Mouse (Mus musculus) embryonic facial prominence, embryonic 14.5 days (tissue): ENCODE data around the gene Gm26602. TPM values are rescaled to one million over a fixed set of nuclear protein-coding genes. Genes with fewer than 3 reads are reported as not detected.

Source experiments
- ATAC-seq: fragments of 200-750 bp; cut with Nextera tagmentation; 2 replicates; pipeline ENCODE4 v1.8.0; 2017; ENCODE audit warnings: low read depth, moderate number of reproducible peaks, moderate TSS enrichment
- DNase-seq: peaks from one replicate; pipeline ENCODE4 v3.0.0-alpha.2; 2015; ENCODE audit warnings: low spot score
- H3K27ac ChIP-seq: fragments of 300-500 bp; sonication (generic); replicated peaks from 2 replicates; pipeline ENCODE4 v1.5.1; 2014; ENCODE audit warnings: low read depth, mild to moderate bottlenecking, low read length, moderate library complexity
- H3K27me3 ChIP-seq: fragments of 300-500 bp; sonication (generic); replicated peaks from 2 replicates; pipeline ENCODE4 v1.6.1; 2014; ENCODE audit warnings: low read length; ENCODE audit not compliant: control insufficient read depth, insufficient read depth
- H3K36me3 ChIP-seq: fragments of 300-500 bp; sonication (generic); 2 replicates; pipeline ENCODE4 v1.6.1; 2014; ENCODE audit warnings: low read length, mixed read lengths; ENCODE audit not compliant: control insufficient read depth, insufficient read depth
- H3K4me1 ChIP-seq: fragments of 300-500 bp; sonication (generic); 2 replicates; pipeline ENCODE4 v1.6.1; 2014; ENCODE audit warnings: antibody characterized with exemption, low read length; ENCODE audit not compliant: control insufficient read depth, insufficient read depth
- H3K4me2 ChIP-seq: fragments of 300-500 bp; sonication (generic); 2 replicates; pipeline ENCODE4 v1.6.1; 2014; ENCODE audit warnings: low read depth, mild to moderate bottlenecking, low read length, moderate library complexity, mixed read lengths
- H3K4me3 ChIP-seq: fragments of 300-500 bp; sonication (generic); 2 replicates; pipeline ENCODE4 v1.5.1; 2014; ENCODE audit warnings: low read depth, mild to moderate bottlenecking, low read length
- H3K9ac ChIP-seq: fragments of 300-500 bp; sonication (generic); 2 replicates; pipeline ENCODE4 v1.6.1; 2014; ENCODE audit warnings: low read depth, mild to moderate bottlenecking, low read length, moderate library complexity, mixed read lengths
- H3K9me3 ChIP-seq: fragments of 300-500 bp; sonication (generic); 2 replicates; pipeline ENCODE4 v1.6.1; 2016; ENCODE audit warnings: low read length; ENCODE audit not compliant: control insufficient read depth
- WGBS: fragments of 180-500 bp; shearing (Covaris S2); extraction: QIAGEN DNeasy Blood & Tissue Kit; methylation state at CpG from one replicate; pipeline ENCODE4 v1.1.7; 2014; 5-methylcytosine and 5-hydroxymethylcytosine counted together
- polyA plus RNA-seq: library from polyadenylated mRNA; unstranded; fragments of >200 nt; fragmentation: Nextera tagmentation; extraction: Ambion mirVana; gene quantifications from 2 replicates; pipeline ENCODE4 v1.2.1, GENCODE M21; 2014

The Gm26602 gene
- 4.1 and 6.7 TPM in 2 replicates for polyA plus RNA-seq

GRCm38 (mm10) chr10:79910556-79910955 lies at the start of gene Gm26602:
Gene Gm26602 (plus strand): TSS chr10:79910856.
- no peak within 1 kb of the TSS for H3K4me2 ChIP-seq
- H3K9ac ChIP-seq: no peak within 1 kb of the TSS
- H3K27ac ChIP-seq: peak within 1 kb of the TSS; percentile 98; the same call in 1 of the 2 replicates
- no peaks in the 10 kb centered on the region for H3K9me3 ChIP-seq
- ATAC-seq (no peak), DNase-seq (no peak)
- WGBS: 92% methylated on average over 4 of the region's 4 CpGs
- H3K27me3 ChIP-seq: no peaks in the 10 kb centered on the region
- peaks cover 1% of the 10 kb centered on the region for H3K4me1 ChIP-seq
- H3K4me3 ChIP-seq: no peak within 1 kb of the TSS
- peaks cover 39% of the 10 kb centered on the region for H3K36me3 ChIP-seq

DNA sequence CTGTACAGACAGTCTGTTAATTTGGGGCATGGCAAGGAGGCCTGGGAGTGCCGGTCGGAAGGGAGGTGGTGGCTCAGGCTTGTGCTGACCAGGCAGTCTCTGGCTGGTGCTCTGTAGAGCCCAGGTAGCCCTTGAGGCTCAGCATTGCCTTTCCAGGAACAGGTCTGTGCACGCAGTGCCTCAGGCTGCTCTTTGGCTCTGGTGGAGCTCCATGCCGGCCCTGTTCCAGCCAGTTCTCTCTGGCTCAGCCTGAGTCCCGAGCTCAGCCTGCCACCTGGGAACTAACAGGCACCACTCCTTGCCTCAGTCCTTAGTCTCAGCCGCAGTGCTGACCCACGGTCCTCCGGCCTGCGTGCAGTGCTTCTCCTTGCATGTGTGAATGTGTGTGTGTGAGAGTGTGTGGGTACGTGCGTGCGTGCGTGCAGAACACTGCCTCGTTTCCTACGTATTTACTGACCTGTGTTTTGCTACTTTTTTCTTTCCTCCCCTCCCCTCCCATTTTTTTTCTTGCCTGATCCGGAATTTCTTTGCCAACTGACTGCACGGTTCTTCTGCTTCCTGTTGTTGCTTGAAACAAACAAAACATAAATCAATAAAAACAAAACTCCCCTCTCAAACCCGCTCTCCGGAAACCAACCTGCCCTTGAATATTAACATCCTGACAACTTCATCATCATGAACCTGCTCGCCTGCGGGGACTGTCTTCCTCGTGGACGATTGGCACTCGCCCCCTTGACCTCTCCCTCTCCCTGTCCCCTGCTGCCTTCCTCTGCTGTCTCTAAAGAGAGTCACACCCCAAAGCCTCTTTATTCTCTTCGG lies 49.2 kb upstream of the Gm26602 start:
- Histone ChIP-seq H3K27ac (no peak overlapping the region), H3K27me3 (no peaks in the 10 kb centered on the region), H3K36me3 (peaks cover 98% of the 10 kb centered on the region), H3K4me3 (no peak overlapping the region), H3K9me3 (no peaks in the 10 kb centered on the region), H3K4me1 (peaks cover 24% of the 10 kb centered on the region), H3K9ac (no peak overlapping the region), H3K4me2 (no peak overlapping the region)
- ATAC-seq (no peak), DNase-seq (no peak)
- WGBS: 72% methylated on average over 25 of the region's 25 CpGs

DNA sequence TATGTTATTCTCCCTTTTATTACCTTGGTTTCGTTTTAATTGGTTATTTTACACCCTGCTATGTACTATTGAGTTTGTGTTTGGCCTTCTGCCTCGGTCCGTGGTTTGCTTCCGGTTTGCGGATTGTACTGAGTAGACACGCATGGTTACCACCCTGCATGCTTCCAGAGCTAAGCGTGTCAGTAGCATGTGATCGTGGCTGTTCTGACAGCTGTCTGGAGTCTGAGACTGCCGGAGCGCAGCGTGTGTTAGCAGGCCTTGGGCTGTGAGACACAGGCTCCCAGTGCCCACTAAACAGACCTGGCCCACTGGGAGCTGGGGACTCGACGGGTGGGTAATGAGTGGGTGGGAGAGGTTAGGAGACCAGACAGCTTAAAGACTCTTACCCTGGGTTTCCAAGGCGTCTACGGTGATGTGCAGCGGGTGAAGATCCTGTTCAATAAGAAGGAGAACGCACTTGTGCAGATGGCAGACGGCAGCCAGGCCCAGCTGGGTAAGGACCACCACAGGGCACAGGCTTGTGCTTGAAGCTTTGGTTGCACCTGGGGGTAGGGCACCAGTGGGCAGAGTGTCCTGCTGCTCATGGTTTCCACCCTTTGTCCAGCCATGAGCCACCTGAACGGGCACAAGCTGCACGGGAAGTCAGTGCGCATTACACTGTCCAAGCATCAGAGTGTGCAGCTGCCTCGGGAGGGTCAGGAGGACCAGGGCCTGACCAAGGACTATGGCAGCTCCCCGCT lies 48.4 kb upstream of the Gm26602 start:
- ATAC-seq: no peak
- Histone ChIP-seq H3K9ac (no peak overlapping the region), H3K4me2 (no peak overlapping the region), H3K4me1 (peaks cover 16% of the 10 kb centered on the region), H3K9me3 (no peaks in the 10 kb centered on the region), H3K27me3 (no peaks in the 10 kb centered on the region), H3K27ac (no peak overlapping the region), H3K4me3 (no peak overlapping the region), H3K36me3 (peaks cover 98% of the 10 kb centered on the region)
- no peak for DNase-seq
- WGBS: 81% methylated on average over 23 of the region's 23 CpGs

- no peak overlapping the region for H3K9ac ChIP-seq
- 68% methylated on average over 10 of the region's 10 CpGs for WGBS
- no peaks in the 10 kb centered on the region for H3K27me3 ChIP-seq
- H3K9me3 ChIP-seq: no peaks in the 10 kb centered on the region
- ATAC-seq: no peak
- no peak for DNase-seq
- H3K4me3 ChIP-seq: no peak overlapping the region
- peaks cover 94% of the 10 kb centered on the region for H3K36me3 ChIP-seq
- no peak overlapping the region for H3K4me2 ChIP-seq
- H3K27ac ChIP-seq: no peak overlapping the region
- peaks cover 9% of the 10 kb centered on the region for H3K4me1 ChIP-seq
Measured at GRCm38 (mm10) chr10:79862925-79863324, 47.7 kb upstream of the Gm26602 start.

DNA sequence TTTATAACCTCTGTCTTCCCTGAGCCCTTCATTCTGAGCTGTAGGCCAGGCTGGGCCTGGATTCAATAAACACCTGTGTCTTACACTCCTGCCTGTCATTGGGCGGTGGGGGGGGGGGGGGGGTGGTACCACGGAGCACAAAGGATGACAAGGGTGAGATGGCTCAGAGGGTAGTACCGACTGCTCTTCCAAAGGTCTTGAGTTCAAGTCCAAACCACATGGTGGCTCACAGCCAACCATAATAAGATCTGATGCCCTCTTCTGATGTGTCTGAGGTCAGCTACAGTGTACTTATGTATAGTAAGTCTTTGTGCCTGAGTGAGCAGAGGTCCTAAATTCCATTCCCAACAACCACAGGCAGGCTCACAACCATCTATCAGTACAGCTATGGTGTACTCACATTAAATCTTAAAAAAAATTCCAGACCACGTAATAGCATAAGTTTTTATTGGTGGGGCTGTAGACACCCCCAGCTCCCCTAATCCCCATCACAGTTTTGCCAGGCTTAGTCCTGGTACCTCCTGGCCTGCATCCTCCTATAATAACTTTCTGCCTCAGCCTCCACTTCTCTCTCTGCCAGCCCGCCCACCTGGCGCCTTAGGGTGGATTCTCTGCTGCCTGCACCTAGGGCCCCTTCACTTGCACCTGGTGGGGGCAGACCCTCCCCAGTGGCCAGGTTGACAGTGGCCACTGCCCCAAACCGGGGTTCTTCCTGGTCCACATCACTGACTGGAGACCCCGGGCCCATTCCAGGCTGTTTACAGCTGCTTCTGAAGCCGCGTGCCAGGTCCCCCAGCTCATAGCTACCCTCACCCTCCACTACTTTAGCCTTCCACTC lies 46.1 kb upstream of the Gm26602 start:
- peaks cover 78% of the 10 kb centered on the region for H3K36me3 ChIP-seq
- no peaks in the 10 kb centered on the region for H3K9me3 ChIP-seq
- 41% methylated on average over 10 of the region's 10 CpGs for WGBS
- DNase-seq (no peak), ATAC-seq (peak; percentile 10; the same call in 1 of the 2 replicates)
- no peak overlapping the region for H3K9ac ChIP-seq
- no peaks in the 10 kb centered on the region for H3K4me1 ChIP-seq
- no peak overlapping the region for H3K4me3 ChIP-seq
- H3K27me3 ChIP-seq: no peaks in the 10 kb centered on the region
- H3K4me2 ChIP-seq: no peak overlapping the region
- no peak overlapping the region; the same call in 1 of the 2 replicates for H3K27ac ChIP-seq

- no peak overlapping the region for H3K4me3 ChIP-seq
- no peak for DNase-seq
- no peak overlapping the region for H3K4me2 ChIP-seq
- H3K27me3 ChIP-seq: no peaks in the 10 kb centered on the region
- 66% methylated on average over 10 of the region's 12 CpGs for WGBS
- H3K27ac ChIP-seq: no peak overlapping the region
- no peaks in the 10 kb centered on the region for H3K9me3 ChIP-seq
- H3K4me1 ChIP-seq: no peaks in the 10 kb centered on the region
- H3K9ac ChIP-seq: no peak overlapping the region
- H3K36me3 ChIP-seq: peaks cover 75% of the 10 kb centered on the region
- ATAC-seq: peak; percentile 10; the same call in 1 of the 2 replicates
Measured at GRCm38 (mm10) chr10:79865189-79865601, 45.5 kb upstream of the Gm26602 start.

DNA sequence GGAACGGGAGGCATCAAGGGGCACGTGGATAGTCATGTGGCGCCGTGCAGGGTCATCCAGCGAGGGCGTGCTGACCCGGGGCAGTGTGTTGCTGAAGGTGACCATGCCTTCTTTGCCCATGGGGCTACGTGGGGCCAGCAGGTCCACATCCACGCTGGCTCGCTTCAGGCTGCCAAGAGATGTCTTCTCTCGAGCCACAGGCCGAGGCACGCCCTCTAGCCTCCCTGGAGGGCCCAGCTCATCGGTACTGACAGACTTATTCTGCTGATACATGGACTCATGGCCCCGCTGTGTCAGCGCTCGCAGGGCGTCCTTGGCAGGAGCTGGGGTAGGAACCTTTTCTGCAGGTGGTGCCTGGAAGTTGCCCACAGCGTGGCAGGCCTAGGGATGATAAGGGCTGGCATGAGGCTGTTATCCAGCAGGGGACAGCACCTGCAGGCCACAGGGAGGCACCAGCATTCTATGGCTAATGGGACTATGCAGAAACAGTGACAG lies 44.8 kb upstream of the Gm26602 start:
- no peak overlapping the region for H3K27ac ChIP-seq

GRCm38 (mm10) chr10:79866601-79867000 lies 44.1 kb upstream of the Gm26602 start:
- WGBS: 74% methylated on average over 11 of the region's 11 CpGs
- H3K9ac ChIP-seq: no peak overlapping the region
- ATAC-seq: no peak
- H3K27ac ChIP-seq: no peak overlapping the region
- no peak overlapping the region for H3K4me3 ChIP-seq
- DNase-seq: no peak
- H3K9me3 ChIP-seq: no peaks in the 10 kb centered on the region
- peaks cover 74% of the 10 kb centered on the region for H3K36me3 ChIP-seq
- no peaks in the 10 kb centered on the region for H3K4me1 ChIP-seq
- no peak overlapping the region for H3K4me2 ChIP-seq
- H3K27me3 ChIP-seq: no peaks in the 10 kb centered on the region

More for the DNA sequence above, 44.8 kb upstream of the Gm26602 start:
- ATAC-seq: no peak
- Histone ChIP-seq H3K9ac (no peak overlapping the region), H3K27me3 (no peaks in the 10 kb centered on the region), H3K4me2 (no peak overlapping the region), H3K36me3 (peaks cover 74% of the 10 kb centered on the region), H3K4me1 (no peaks in the 10 kb centered on the region), H3K9me3 (no peaks in the 10 kb centered on the region), H3K4me3 (no peak overlapping the region)
- DNase-seq: no peak
- 68% methylated on average over 19 of the region's 19 CpGs for WGBS
